Mouse (Mus musculus): ENCODE measurements around the gene Diaph3.
"Not testable (repeated sequence)": the region's sequence is repeated elsewhere in the genome, so short reads cannot be mapped to it uniquely, and the experiment has no call there.

The Diaph3 gene

GRCm38 (mm10) chr14:87140963-87141486, at the start of gene Diaph3:
Gene Diaph3, minus strand, starts transcription at chr14:87141235.
- DNase-seq (ENCODE audit: low spot score in 2 of 2) = peak; percentile 93 to 99

- no peak for DNase-seq (ENCODE audit: low spot score in 2 of 2)
Observed at GRCm38 (mm10) chr14:87190685-87191084, 49.6 kb upstream of the Diaph3 start.

DNA sequence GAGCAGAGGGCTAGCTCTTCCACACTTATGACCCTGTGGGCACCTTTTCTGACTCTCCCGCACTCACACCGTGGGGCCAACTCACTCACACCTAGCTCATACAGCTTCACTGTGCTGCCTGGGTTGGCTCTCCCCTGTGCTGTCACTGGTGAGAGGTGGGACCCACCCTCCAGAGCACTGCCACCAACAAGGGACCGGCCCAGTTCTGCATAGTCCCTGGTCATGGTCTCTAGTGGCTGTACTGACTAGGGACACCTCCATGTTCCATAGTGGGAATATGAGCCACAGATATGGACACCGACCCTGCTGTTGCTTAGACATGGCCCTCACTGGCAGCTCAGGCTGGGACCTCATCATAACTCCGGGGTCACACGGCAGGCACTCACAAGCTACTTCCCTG, 30.5 kb upstream of the Diaph3 start:
- DNase-seq (ENCODE audit: low spot score in 2 of 2) = no peak

DNA sequence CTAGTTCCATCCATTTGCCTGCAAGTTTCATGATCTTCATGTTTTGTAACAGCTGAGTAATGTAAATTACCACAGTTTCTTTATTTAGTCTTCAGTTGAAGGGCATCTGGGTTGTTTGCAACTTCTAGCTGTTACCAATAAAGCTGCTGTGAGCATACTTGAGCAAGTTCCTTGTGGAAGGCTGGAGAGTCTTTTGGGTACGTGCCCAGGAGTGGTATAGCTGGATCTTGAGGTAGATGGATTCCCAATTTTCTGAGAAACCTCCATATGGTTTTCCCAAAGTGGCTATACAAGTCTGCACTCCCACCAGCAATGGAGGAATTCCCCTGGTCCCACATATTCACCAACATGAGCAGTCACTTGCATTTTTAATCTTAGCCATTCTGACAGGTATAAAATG, 28.1 kb upstream of the Diaph3 start:
- DNase-seq (ENCODE audit: low spot score in 2 of 2) = no peak

GRCm38 (mm10) chr14:87155621-87156238, 14.7 kb upstream of the Diaph3 start:
- no peak for DNase-seq (ENCODE audit: low spot score in 2 of 2)

DNA sequence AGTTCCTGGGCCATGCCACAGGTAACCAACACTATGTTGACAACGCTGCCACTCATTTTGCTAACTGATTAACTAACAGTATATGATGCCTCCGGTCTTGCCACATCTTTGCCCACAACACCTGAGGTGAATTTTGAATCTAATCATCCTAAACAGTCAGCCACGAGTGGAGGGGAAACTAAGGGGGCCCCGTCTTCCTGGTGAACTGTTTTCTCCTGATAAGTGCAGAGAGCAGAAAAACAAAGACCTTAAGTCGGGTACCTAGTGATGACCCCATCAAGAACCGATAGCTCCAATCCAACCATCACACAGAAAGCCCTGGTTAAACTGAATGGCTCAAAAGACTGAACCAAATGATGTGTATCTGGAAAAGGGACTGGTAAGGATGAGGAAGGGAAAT, 8.6 kb upstream of the Diaph3 start:
- DNase-seq (ENCODE audit: low spot score in 2 of 2) = no peak

DNA sequence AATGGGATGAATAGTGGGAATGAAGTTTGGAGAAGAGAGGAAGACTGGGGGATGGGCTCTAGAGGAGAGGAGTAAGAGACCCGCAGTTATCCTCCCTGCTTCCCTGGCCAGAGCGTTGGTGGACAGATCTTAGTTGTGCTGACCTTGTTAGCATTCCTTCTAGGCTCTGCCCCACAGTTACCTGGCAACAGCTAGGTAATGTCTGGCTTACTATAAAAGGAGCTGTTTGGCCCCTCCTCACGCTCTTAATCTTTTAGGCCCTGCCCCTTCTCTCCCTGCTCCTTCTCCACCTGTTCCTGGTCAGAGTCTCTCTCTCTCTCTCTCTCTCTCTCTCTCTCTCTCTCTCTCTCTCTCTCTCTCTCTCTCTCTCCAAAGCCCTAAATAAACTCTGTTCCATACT, 5.7 kb upstream of the Diaph3 start:
- DNase-seq (ENCODE audit: low spot score in 2 of 2) = no peak

GRCm38 (mm10) chr14:87145351-87145750, 4.3 kb upstream of the Diaph3 start:
- no peak for DNase-seq (ENCODE audit: low spot score in 2 of 2)

DNA sequence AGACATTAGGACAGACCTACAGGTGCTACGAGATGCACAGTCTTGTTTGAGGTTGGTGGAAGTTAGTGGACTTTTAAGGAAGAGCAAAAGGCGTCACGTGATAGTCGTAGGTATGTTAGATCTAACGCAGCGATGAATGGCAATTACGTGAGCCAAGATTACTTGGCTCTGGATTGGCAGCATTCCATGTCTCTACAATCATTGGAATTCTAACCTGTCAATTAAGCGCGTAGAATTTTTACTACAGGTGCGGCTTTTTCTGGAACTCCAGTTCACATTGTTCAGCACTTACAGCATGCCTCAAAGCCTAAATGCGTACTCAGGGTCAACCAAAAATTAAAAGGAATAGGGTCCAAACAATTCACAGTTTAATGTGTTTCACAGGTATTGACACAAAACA, 742 bp upstream of the Diaph3 start:
- DNase-seq (ENCODE audit: low spot score in 2 of 2) = no peak

DNA sequence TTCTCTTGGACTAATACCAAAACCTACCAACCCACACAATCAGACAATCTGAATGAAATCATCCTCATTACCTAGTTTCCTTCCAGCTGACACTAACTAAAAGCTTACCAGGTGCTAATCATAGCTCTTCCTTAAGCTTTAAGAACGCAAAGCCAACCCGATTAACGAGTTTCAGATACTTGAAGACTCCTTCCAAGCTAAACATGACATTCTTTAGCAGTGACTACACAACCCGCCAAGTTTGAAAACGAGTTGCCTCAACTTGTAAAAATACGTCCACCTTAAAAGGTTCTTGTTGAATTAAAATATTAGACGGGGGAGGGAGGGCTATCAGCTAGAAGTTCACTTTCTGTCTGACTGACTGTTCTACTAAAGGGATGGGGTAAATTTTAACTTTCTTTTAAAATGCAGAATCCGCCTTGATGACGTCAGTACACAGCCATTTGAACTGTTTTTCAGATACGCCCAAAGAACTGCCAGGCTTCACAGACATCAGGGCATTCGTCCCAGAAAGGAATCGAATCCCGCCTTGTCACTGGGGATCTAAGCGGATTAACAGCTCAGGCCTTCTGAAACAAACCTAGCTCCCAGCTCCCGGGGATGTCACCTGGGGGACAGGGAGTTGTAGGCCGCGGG, 590 bp downstream of the Diaph3 start:
- no peak for DNase-seq (ENCODE audit: low spot score in 2 of 2)

- no peak for DNase-seq (ENCODE audit: low spot score in 2 of 2)
Observed at GRCm38 (mm10) chr14:87126076-87126639, 14.9 kb downstream of the Diaph3 start.

GRCm38 (mm10) chr14:87125492-87125891, 15.5 kb downstream of the Diaph3 start:
- DNase-seq (ENCODE audit: low spot score in 2 of 2) = no peak

GRCm38 (mm10) chr14:87123091-87123490, 17.9 kb downstream of the Diaph3 start:
- no peak for DNase-seq (ENCODE audit: low spot score in 2 of 2)

GRCm38 (mm10) chr14:87121868-87122267, 19.2 kb downstream of the Diaph3 start:
- DNase-seq (ENCODE audit: low spot score in 2 of 2) = no peak

DNA sequence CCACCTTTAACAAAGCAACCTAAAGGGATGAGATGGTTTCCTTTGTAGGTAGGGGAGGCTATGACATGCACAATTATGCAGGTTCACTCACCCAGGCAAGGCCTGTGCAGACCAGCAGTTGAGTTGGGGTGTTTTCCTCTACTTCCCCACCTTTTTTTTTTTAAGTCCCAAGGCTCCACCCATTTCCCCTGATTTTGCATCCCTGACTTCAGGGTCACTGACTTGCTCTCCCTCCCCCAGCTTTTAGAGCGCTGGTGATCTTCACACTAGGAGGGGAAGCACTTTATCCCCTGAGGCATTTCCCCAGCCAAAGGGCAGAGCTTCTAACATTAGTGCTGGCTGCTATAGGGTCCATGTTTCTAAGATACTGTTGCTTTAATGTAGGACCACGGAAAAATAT, 30.4 kb downstream of the Diaph3 start:
- no peak for DNase-seq (ENCODE audit: low spot score in 2 of 2)

GRCm38 (mm10) chr14:87099380-87100088, 41.5 kb downstream of the Diaph3 start:
- DNase-seq (ENCODE audit: low spot score in 2 of 2) = no peak

- DNase-seq (ENCODE audit: low spot score in 2 of 2) = no peak
Observed at GRCm38 (mm10) chr14:87098093-87098492, 42.9 kb downstream of the Diaph3 start.

- no peak for DNase-seq (ENCODE audit: low spot score in 2 of 2)
Observed at GRCm38 (mm10) chr14:87091522-87091921, 49.5 kb downstream of the Diaph3 start.

DNA sequence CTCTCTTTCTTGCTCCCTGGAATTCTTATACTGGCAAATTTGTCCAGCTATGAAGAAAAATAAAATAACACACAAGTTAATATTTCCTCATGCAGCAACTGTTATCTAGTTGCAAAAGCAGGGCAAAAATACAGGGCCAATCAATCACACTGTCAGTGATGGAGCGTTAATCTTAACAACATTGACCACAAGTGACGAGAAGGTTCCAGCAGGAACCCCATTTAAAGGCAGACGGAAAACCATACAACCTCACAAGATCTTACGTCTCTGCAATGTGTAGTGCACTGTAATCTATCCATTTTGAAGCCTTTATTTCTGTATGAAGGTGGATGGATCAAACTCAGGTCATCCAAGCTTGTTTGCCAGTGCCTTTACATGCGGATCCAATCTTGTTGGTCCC, 49.9 kb downstream of the Diaph3 start:
- no peak for DNase-seq (ENCODE audit: low spot score in 2 of 2)

DNA sequence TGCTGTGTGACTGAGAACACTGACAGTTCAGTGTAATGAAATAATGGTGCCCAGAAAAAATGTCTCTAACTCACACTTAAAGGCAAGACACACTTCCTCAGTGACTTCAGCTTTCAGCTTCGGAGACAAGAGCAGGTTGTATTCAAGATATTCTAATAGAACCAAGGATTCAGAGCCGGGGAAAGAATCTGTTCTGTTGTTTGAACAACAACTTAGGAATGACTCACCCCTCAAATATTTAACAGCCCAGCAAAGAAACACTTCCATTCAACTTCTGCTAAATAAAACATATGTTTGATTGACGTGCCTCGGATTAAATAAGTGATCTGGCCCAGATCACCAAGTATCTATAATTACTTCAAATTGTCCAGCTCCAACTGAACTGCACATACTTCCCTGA, 52.1 kb downstream of the Diaph3 start:
- DNase-seq (ENCODE audit: low spot score in 2 of 2) = no peak

DNA sequence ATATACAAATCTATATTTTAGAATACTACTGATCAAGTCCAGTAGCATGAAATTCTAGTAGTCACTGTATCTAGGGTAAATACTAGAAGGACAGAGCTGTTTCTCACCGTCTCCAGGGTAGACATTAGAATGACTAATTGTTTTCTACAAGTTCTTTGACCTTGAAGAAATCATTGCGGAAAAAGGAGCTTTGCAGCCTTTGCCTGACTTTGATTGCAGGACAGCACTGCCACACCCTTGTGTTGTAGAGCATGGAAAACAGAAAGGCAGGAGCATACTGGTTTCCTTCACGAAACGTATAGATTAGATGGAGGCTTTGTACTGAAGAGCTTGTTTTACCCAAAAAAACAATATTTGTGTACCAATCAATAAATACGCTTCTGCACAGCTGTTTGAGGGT, 52.6 kb downstream of the Diaph3 start:
- DNase-seq (ENCODE audit: low spot score in 2 of 2) = no peak

DNA sequence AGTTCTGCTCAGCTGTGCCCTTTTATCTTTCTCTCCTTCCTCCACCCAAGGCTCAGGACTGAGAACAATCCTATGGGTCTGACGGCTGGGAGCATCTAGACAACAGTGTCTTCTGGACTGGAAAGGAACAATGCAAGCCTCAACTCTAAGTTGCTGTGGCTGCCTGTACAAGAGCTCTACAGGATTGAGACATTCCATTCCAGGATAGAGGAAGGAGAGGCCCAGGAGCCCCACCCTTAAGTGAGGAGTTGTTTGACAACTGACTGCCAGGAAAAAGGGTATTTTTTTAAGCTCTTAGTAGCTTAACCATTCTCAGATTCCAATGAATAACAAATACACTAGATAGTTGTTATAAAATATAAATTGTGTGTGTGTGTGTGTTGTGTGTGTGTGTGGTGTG, 53.0 kb downstream of the Diaph3 start:
- DNase-seq (ENCODE audit: low spot score in 2 of 2) = no peak

GRCm38 (mm10) chr14:87084906-87085305, 56.1 kb downstream of the Diaph3 start:
- DNase-seq (ENCODE audit: low spot score in 2 of 2) = not testable (repeated sequence)
